Mouse (Mus musculus) adrenal gland, adult 10 weeks (tissue): Measurements from ENCODE around the gene Olfr392. TPM values are rescaled to one million over a fixed set of nuclear protein-coding genes. Genes with fewer than 3 reads are reported as not detected.

ENCODE experiments used
- polyA plus RNA-seq: library from polyadenylated mRNA; stranded (reverse); fragments of 350-450 nt; fragmentation: Illumina TruSeq; extraction: RNeasy Lipid Tissue Mini Kit (QIAGEN cat#74804); gene quantifications from one replicate; pipeline ENCODE4 v1.2.3, GENCODE M21; 2014; ENCODE audit warnings: low read depth, low replicate concordance

Olfr392 gene
- not detected for polyA plus RNA-seq

GRCm38 (mm10) chr11:73816949-73817348, at the start of gene Olfr392:
TSS of gene Olfr392 (minus strand) at chr11:73817049.

GRCm38 (mm10) chr11:73851354-73851753, 34.5 kb upstream of the Olfr392 start, which contains the start of gene Olfr393:
TSS of gene Olfr393 (minus strand) at chr11:73851454.

GRCm38 (mm10) chr11:73802952-73803351, 13.9 kb downstream of the Olfr392 start, which contains the start of gene Olfr391-ps:
TSS of gene Olfr391-ps (minus strand) at chr11:73803052.

DNA sequence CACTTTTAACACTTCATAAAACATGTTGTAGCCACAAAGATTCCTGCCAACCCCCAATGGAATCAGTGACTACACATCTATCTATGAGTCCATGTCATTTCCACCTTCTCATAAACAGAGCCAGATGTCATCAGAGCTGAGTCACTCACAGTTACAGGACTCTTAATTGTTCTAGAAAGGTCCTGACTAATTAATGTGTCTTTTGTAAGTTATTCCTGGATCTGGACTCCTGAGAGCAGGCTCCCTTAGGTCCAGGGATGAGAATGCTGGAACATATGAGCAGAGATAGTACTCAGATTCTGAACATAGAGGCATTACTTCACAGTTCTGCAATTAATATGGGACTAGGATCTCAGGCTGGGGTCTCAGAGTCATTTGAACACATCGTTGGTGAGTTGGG, 34.2 kb downstream of the Olfr392 start, which contains the start of gene Olfr390:
Olfr390 (plus strand) TSS at position 301 of the 400 bp plus-strand sequence.

GRCm38 (mm10) chr11:73780613-73781012, 36.2 kb downstream of the Olfr392 start, which contains the start of gene Olfr389:
TSS of gene Olfr389 (minus strand) at chr11:73780713.

Other genes starting within 250 kb of the Olfr392 start
- gene Olfr385, start 224.0 kb downstream of the Olfr392 start, polyA plus RNA-seq: not detected
- gene Olfr384, start 218.5 kb downstream of the Olfr392 start, polyA plus RNA-seq: not detected
- not detected for gene Zfp735, start 128.3 kb downstream of the Olfr392 start, polyA plus RNA-seq
- gene Olfr389, start 36.3 kb downstream of the Olfr392 start, polyA plus RNA-seq: not detected
- not detected for gene Olfr390, start 34.1 kb downstream of the Olfr392 start, polyA plus RNA-seq
- not detected for gene Olfr391-ps, start 14.0 kb downstream of the Olfr392 start, polyA plus RNA-seq
- not detected for gene Olfr393, start 34.4 kb upstream of the Olfr392 start, polyA plus RNA-seq
- gene Olfr394, start 73.7 kb upstream of the Olfr392 start, polyA plus RNA-seq: not detected
- gene Olfr395, start 92.2 kb upstream of the Olfr392 start, polyA plus RNA-seq: not detected
- gene Olfr23, start 119.6 kb upstream of the Olfr392 start, polyA plus RNA-seq: not detected
- not detected for gene Olfr397, start 143.8 kb upstream of the Olfr392 start, polyA plus RNA-seq
- gene Olfr398, start 173.4 kb upstream of the Olfr392 start, polyA plus RNA-seq: not detected
- gene Olfr139, start 239.5 kb upstream of the Olfr392 start, polyA plus RNA-seq: not detected
- not detected for gene Olfr399, start 239.6 kb upstream of the Olfr392 start, polyA plus RNA-seq